Mouse (Mus musculus) heart, postnatal 25 days (tissue): Measurements from ENCODE around the gene Gm49322. TPM values are rescaled to one million over a fixed set of nuclear protein-coding genes. Genes with fewer than 3 reads are reported as not detected.
A peak's percentile ranks its signal among the peaks of the same experiment; 100 is the strongest.

Source experiments
- DNase-seq: peaks from one replicate; pipeline ENCODE4 v3.0.0; 2022; ENCODE audit warnings: low spot score
- intact Hi-C: fragments of 180-260 bp; cut with DNase I; formaldehyde crosslinking; loops from one replicate; pipeline ENCODE4 v1.15.1; 2025
- total RNA-seq, 2 experiments: library from RNA; stranded (reverse); gene quantifications; 2 replicates each; pipeline ENCODE4 v1.2.3; 2021

Gm49322 gene
- total RNA-seq, 2 experiments from 2014 or later, result 0.52 to 0.59 TPM

GRCm38 (mm10) chr10:80609269-80609924 is 3.6 kb downstream of the Gm49322 start:
- no peak for DNase-seq
- intact Hi-C loops, result no loop called here

GRCm38 (mm10) chr10:80610116-80610785 is 4.4 kb downstream of the Gm49322 start:
- intact Hi-C loops, result no loop called here
- no peak for DNase-seq

- intact Hi-C loops, result no loop called here
- DNase-seq, result no peak
Observed at GRCm38 (mm10) chr10:80611024-80611423, 5.2 kb downstream of the Gm49322 start.

GRCm38 (mm10) chr10:80611905-80612304 is 6.1 kb downstream of the Gm49322 start:
- intact Hi-C loops, result loop anchor here (1.0 kb wide), 1 partner anchor 72 kb away; no protein-coding TSS in a partner anchor
- DNase-seq, result no peak

- intact Hi-C loops, result no loop called here
- DNase-seq, result no peak
Observed at GRCm38 (mm10) chr10:80613821-80614220, 8.0 kb downstream of the Gm49322 start.

GRCm38 (mm10) chr10:80614351-80614750 is 8.5 kb downstream of the Gm49322 start:
- DNase-seq, result no peak
- intact Hi-C loops, result no loop called here

- intact Hi-C loops, result no loop called here
- no peak for DNase-seq
Observed at GRCm38 (mm10) chr10:80618181-80618580, 12.4 kb downstream of the Gm49322 start.

GRCm38 (mm10) chr10:80619465-80620244 is 13.8 kb downstream of the Gm49322 start:
- intact Hi-C loops, result loop anchor here (2.0 kb wide), 1 partner anchor 17 kb away; the partner anchor contains the start of genes Adat3 and Scamp4

GRCm38 (mm10) chr10:80620365-80620764 is 14.5 kb downstream of the Gm49322 start:
- DNase-seq, result no peak
- intact Hi-C loops, result loop anchor here (2.0 kb wide), 1 partner anchor 18 kb away; the partner anchor contains the start of genes Adat3 and Scamp4

More at GRCm38 (mm10) chr10:80619465-80620244, 13.8 kb downstream of the Gm49322 start:
- no peak for DNase-seq

GRCm38 (mm10) chr10:80620796-80621689 is 15.2 kb downstream of the Gm49322 start:
- intact Hi-C loops, result loop anchor here (2.0 kb wide), 1 partner anchor 18 kb away; the partner anchor contains the start of genes Adat3 and Scamp4
- no peak for DNase-seq

- no peak for DNase-seq
- intact Hi-C loops, result loop anchor here (2.0 kb wide), 1 partner anchor 19 kb away; the partner anchor contains the start of genes Adat3 and Scamp4
Observed at GRCm38 (mm10) chr10:80621690-80621939, 15.8 kb downstream of the Gm49322 start.

- intact Hi-C loops, result loop anchor here (2.0 kb wide), 1 partner anchor 19 kb away; the partner anchor contains the start of genes Adat3 and Scamp4
- DNase-seq, result peak; percentile 98
Observed at GRCm38 (mm10) chr10:80621940-80622660, 16.3 kb downstream of the Gm49322 start.

- intact Hi-C loops, result no loop called here
- DNase-seq, result peak; percentile 50
Observed at GRCm38 (mm10) chr10:80622661-80623456, 17.0 kb downstream of the Gm49322 start, which contains the start of gene Csnk1g2. Gene Csnk1g2, plus strand, starts transcription at chr10:80622838.

GRCm38 (mm10) chr10:80623457-80624191 is 17.8 kb downstream of the Gm49322 start:
- peak; percentile 51 for DNase-seq
- intact Hi-C loops, result loop anchor here (2.0 kb wide), 2 partner anchors 31 to 33 kb away; partner anchors contain the start of gene Abhd17a

GRCm38 (mm10) chr10:80625764-80626163 is 19.9 kb downstream of the Gm49322 start:
- DNase-seq, result no peak
- intact Hi-C loops, result loop anchor here (2.0 kb wide), 2 partner anchors 29 to 35 kb away; partner anchors contain the start of gene Abhd17a

GRCm38 (mm10) chr10:80627685-80628084 is 21.9 kb downstream of the Gm49322 start:
- no peak for DNase-seq
- intact Hi-C loops, result no loop called here

GRCm38 (mm10) chr10:80628925-80629324 is 23.1 kb downstream of the Gm49322 start:
- intact Hi-C loops, result no loop called here
- no peak for DNase-seq
